Mouse (Mus musculus) hindbrain, embryonic 15.5 days (tissue): ENCODE measurements at regions not wholly inside any gene's neighbourhood (a gene's known extent, or its start where the extent isn't known, plus 50 kb on each side); places are given as distances from the start of the nearest gene placed in this dataset.
"Not testable (repeated sequence)": the region's sequence is repeated elsewhere in the genome, so short reads cannot be mapped to it uniquely, and the experiment has no call there.

Source experiments
- ATAC-seq: fragments of 200-750 bp; cut with Nextera tagmentation; 2 replicates; pipeline ENCODE4 v1.8.0; 2017; ENCODE audit warnings: low read depth, moderate number of reproducible peaks, moderate TSS enrichment; ENCODE audit not compliant: low FRiP score
- H3K27ac ChIP-seq: fragments of 300-500 bp; sonication (generic); replicated peaks from 2 replicates; pipeline ENCODE4 v1.5.1; 2015; ENCODE audit warnings: mild to moderate bottlenecking, inconsistent platforms
- H3K27me3 ChIP-seq: fragments of 300-500 bp; sonication (generic); 2 replicates; pipeline ENCODE4 v1.6.1; 2015; ENCODE audit warnings: control low read depth, inconsistent platforms
- H3K36me3 ChIP-seq: fragments of 300-500 bp; sonication (generic); 2 replicates; pipeline ENCODE4 v1.6.1; 2015; ENCODE audit warnings: control low read depth, inconsistent platforms
- H3K4me1 ChIP-seq: fragments of 300-500 bp; sonication (generic); replicated peaks from 2 replicates; pipeline ENCODE4 v1.6.1; 2015; ENCODE audit warnings: control low read depth, inconsistent platforms
- H3K4me2 ChIP-seq: fragments of 300-500 bp; sonication (generic); 2 replicates; pipeline ENCODE4 v1.6.1; 2015; ENCODE audit warnings: moderate library complexity, mild to moderate bottlenecking, inconsistent platforms
- H3K4me3 ChIP-seq: fragments of 300-500 bp; sonication (generic); 2 replicates; pipeline ENCODE4 v1.5.1; 2015; ENCODE audit warnings: mild to moderate bottlenecking, inconsistent platforms
- H3K9ac ChIP-seq: fragments of 300-500 bp; sonication (generic); 2 replicates; pipeline ENCODE4 v1.6.1; 2015; ENCODE audit warnings: inconsistent platforms
- H3K9me3 ChIP-seq: fragments of 300-500 bp; sonication (generic); 2 replicates; pipeline ENCODE4 v1.6.1; 2016; ENCODE audit warnings: control low read depth, inconsistent platforms
- WGBS: fragments of 180-500 bp; shearing (Covaris S2); methylation state at CpG from one replicate; pipeline ENCODE4 v1.1.7; 2015; 5-methylcytosine and 5-hydroxymethylcytosine counted together

GRCm38 (mm10) chr1:128498042-128498772, 81.0 kb upstream of the Dars start:
- WGBS = 58% methylated on average over 9 of the region's 9 CpGs
- Histone ChIP-seq H3K36me3 (no peaks in the 10 kb centered on the region), H3K4me3 (no peak overlapping the region), H3K27me3 (no peaks in the 10 kb centered on the region), H3K4me1 (no peaks in the 10 kb centered on the region), H3K27ac (no peak overlapping the region), H3K9me3 (no peaks in the 10 kb centered on the region), H3K9ac (no peak overlapping the region), H3K4me2 (no peak overlapping the region)
- no peak for ATAC-seq

GRCm38 (mm10) chr1:128492251-128492650, 75.1 kb upstream of the Dars start:
- H3K4me1 ChIP-seq = no peaks in the 10 kb centered on the region
- 100% methylated on average over 2 of the region's 2 CpGs for WGBS
- H3K9me3 ChIP-seq = no peaks in the 10 kb centered on the region
- H3K9ac ChIP-seq = no peak overlapping the region
- no peak overlapping the region for H3K27ac ChIP-seq
- no peak overlapping the region for H3K4me3 ChIP-seq
- no peaks in the 10 kb centered on the region for H3K36me3 ChIP-seq
- no peak for ATAC-seq
- no peak overlapping the region for H3K4me2 ChIP-seq
- H3K27me3 ChIP-seq = no peaks in the 10 kb centered on the region

- H3K27me3 ChIP-seq, ATAC-seq, H3K4me1 ChIP-seq, H3K9me3 ChIP-seq, H3K9ac ChIP-seq, H3K27ac ChIP-seq, H3K36me3 ChIP-seq, H3K4me3 ChIP-seq, H3K4me2 ChIP-seq: not testable (repeated sequence)
- 73% methylated on average over 4 of the region's 4 CpGs for WGBS
Observed at GRCm38 (mm10) chr1:128487181-128487580, 70.0 kb upstream of the Dars start.

- no peak overlapping the region for H3K4me3 ChIP-seq
- WGBS = 90% methylated on average over 6 of the region's 6 CpGs
- peaks cover 3% of the 10 kb centered on the region; the same call in 1 of the 2 replicates for H3K4me1 ChIP-seq
- H3K9ac ChIP-seq = no peak overlapping the region
- ATAC-seq = no peak
- H3K27me3 ChIP-seq = no peaks in the 10 kb centered on the region
- no peaks in the 10 kb centered on the region for H3K9me3 ChIP-seq
- no peak overlapping the region for H3K4me2 ChIP-seq
- no peak overlapping the region for H3K27ac ChIP-seq
- H3K36me3 ChIP-seq = no peaks in the 10 kb centered on the region
Observed at GRCm38 (mm10) chr1:128478376-128478775, 61.2 kb upstream of the Dars start.

- H3K27me3 ChIP-seq = no peaks in the 10 kb centered on the region
Observed at GRCm38 (mm10) chr1:128477653-128478052, 60.5 kb upstream of the Dars start.

GRCm38 (mm10) chr1:128472713-128473230, 55.6 kb upstream of the Dars start:
- Histone ChIP-seq H3K27ac (peak overlapping the region; percentile 89), H3K4me2 (peak overlapping the region; percentile 65), H3K4me1 (peaks cover 24% of the 10 kb centered on the region), H3K4me3 (peak overlapping the region; percentile 34), H3K27me3 (no peaks in the 10 kb centered on the region), H3K36me3 (no peaks in the 10 kb centered on the region), H3K9ac (peak overlapping the region; percentile 15; the same call in 1 of the 2 replicates), H3K9me3 (no peaks in the 10 kb centered on the region)
- ATAC-seq = no peak
- 8% methylated on average over 15 of the region's 15 CpGs for WGBS

More at GRCm38 (mm10) chr1:128477653-128478052, 60.5 kb upstream of the Dars start:
- ATAC-seq = no peak
- Histone ChIP-seq H3K9ac (no peak overlapping the region), H3K4me3 (no peak overlapping the region), H3K27ac (no peak overlapping the region), H3K36me3 (no peaks in the 10 kb centered on the region), H3K4me1 (peaks cover 10% of the 10 kb centered on the region), H3K4me2 (no peak overlapping the region), H3K9me3 (no peaks in the 10 kb centered on the region)
- WGBS = 89% methylated on average over 2 of the region's 2 CpGs

- Histone ChIP-seq H3K9me3 (no peaks in the 10 kb centered on the region), H3K4me2 (peak overlapping the region; percentile 65), H3K4me3 (peak overlapping the region; percentile 34), H3K27ac (peak overlapping the region; percentile 89), H3K27me3 (no peaks in the 10 kb centered on the region), H3K9ac (peak overlapping the region; percentile 15), H3K36me3 (no peaks in the 10 kb centered on the region), H3K4me1 (peaks cover 24% of the 10 kb centered on the region)
- WGBS = under 1% methylated on average over 20 of the region's 20 CpGs
- ATAC-seq = peak; percentile 92
Observed at GRCm38 (mm10) chr1:128472022-128472712, 55.0 kb upstream of the Dars start.

- Histone ChIP-seq H3K36me3 (no peaks in the 10 kb centered on the region), H3K27ac (no peak overlapping the region), H3K9me3 (no peaks in the 10 kb centered on the region), H3K4me3 (no peak overlapping the region), H3K4me2 (no peak overlapping the region), H3K4me1 (peaks cover 24% of the 10 kb centered on the region), H3K9ac (no peak overlapping the region), H3K27me3 (no peaks in the 10 kb centered on the region)
- WGBS = 33% methylated on average over 2 of the region's 2 CpGs
- no peak for ATAC-seq
Observed at GRCm38 (mm10) chr1:128470786-128471185, 53.6 kb upstream of the Dars start.

- 95% methylated on average over 7 of the region's 7 CpGs for WGBS
Observed at GRCm38 (mm10) chr1:128469054-128469453, 51.9 kb upstream of the Dars start.

More at GRCm38 (mm10) chr1:128469054-128469453, 51.9 kb upstream of the Dars start:
- no peak overlapping the region for H3K27ac ChIP-seq
- no peak overlapping the region for H3K4me2 ChIP-seq
- H3K9me3 ChIP-seq = no peaks in the 10 kb centered on the region
- no peaks in the 10 kb centered on the region for H3K36me3 ChIP-seq
- peaks cover 24% of the 10 kb centered on the region for H3K4me1 ChIP-seq
- ATAC-seq = no peak
- no peak overlapping the region for H3K4me3 ChIP-seq
- no peak overlapping the region for H3K9ac ChIP-seq
- H3K27me3 ChIP-seq = no peaks in the 10 kb centered on the region
